Mouse (Mus musculus) thymus, postnatal 36 days (tissue): ENCODE results near the gene Rufy1.

Source experiments
- DNase-seq, 2 experiments: peaks; one replicate each; pipeline ENCODE4 v3.0.0; 2022; ENCODE audit warnings: mixed read lengths in 2 of 2

Gene Rufy1

DNA sequence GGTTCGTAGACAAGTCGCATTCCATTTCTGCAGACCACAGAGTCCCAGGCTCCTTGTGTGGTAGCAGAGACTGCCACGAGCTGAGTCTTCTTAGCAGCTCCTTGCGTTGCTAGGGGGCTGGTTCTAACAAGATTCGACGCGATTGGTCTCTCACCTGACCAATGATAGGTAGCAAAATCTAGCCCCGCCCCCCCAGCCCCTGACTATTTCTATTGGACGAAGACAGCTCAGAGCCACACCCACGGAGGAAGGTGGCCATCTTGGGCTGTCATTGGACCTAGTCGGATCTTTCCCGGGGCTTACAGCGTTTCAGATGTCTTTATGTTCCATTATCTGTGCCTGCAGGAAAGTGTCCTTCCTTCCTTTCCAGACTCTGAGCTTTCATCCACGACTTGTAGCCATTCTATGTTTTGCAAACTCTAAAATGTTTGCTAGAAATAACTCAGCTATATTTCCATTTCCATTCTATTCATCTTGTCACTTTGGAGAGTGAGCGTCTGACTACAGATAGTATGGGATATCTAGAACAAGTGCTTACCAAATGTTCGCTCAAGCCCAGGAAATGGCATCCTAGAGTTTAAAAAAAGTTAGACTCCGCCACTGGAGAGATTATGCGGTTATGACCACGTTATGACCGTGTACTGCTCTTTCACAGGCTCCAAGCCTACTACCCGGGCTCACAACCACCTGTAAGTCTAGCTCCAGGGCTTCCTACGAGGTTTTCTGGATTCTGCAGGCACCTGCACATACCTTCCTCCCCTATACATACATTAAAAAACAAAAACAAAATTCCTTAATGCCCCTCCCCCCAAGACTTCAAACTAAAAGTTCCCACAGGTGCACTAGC, 8.8 kb downstream of the Rufy1 start:
- DNase-seq, result peak in 1 of 2 experiments; percentile 31

DNA sequence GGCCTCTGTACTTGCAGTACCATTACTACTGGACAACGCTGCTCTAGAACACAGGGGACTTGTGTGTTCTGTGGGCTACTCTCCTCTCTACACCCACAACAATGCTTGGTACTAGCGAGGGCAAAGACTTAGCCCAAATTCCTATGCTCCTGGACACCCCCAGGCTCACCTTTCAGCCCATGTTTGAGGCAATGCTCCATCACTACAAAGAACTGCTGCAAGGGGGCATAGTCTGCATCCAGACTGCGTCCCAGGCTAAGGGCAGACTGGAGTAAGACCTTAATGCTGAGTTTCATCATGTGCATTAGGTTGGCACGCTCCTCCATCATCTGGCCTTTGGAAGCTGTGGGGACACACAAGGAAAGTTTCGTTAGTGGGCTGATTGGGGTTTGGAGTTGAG, 9.5 kb downstream of the Rufy1 start:
- DNase-seq, result no peak

DNA sequence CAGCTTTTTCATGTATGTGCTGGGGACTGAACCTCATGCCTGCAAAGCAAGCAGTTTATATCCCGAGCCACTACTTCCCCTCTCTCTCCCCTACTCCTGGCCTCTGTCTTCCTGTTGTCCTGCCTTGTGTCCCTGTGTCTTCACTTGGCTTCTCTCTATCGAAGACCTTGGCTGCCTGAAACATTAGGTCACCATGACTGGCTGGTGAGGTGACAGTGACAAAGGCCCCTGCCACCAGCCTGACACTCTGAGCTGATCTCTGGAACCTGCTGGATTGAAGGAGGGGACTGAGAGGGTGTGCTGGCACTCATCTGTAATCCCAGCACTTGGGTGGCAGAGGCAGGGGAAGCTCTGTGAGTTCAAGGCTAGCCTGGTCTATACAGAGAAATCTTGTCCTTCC, 13.1 kb downstream of the Rufy1 start:
- no peak for DNase-seq

DNA sequence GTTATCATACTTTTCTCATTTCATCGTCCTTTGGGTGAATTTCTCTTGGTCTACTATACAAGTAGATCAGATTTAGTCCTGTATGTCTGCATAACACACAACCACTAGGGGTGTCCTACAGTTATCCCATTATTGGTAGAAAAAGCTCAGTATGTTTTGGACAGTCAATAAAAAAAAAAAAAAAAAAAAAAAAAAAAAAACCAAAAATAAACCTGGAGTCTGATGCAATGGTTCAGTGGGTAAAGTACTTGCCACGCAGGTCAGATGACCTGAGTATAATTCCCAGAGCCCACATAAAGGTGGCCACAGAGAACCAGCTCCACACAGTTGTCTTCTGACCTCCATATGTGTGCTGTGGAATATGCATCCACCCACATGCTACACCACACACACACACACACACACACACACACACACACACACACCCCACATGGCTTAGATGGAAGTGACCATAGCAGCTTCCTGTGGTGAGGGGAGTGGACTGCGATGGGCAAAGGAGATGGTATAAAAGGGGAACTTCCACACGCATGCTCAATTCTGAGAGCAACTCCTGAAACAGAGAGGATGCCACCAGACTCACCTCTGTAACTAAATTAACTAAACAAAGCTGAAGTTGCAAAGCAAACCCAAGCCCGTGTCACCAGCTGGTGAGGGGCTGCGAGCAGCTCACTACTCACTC, 15.2 kb downstream of the Rufy1 start:
- no peak for DNase-seq

DNA sequence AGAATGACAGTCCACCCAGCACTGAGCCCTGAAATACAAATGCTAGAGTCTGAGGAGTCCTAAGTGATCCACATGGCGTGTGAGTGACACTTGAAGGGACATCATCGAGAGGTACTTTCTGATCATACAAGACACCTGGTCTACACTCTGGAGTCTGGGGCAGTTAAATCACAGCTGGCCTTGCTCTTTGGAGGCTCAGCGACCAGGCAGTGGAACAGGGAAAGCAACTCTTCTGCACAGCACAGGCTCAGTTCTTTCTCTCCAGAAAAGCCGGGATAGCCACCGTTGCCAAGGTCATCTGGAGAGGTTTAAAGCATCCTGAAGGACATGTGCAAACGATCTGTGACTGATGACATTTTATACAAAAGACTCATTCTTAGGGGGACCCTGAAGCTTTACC, 23.7 kb downstream of the Rufy1 start:
- DNase-seq, result no peak

DNA sequence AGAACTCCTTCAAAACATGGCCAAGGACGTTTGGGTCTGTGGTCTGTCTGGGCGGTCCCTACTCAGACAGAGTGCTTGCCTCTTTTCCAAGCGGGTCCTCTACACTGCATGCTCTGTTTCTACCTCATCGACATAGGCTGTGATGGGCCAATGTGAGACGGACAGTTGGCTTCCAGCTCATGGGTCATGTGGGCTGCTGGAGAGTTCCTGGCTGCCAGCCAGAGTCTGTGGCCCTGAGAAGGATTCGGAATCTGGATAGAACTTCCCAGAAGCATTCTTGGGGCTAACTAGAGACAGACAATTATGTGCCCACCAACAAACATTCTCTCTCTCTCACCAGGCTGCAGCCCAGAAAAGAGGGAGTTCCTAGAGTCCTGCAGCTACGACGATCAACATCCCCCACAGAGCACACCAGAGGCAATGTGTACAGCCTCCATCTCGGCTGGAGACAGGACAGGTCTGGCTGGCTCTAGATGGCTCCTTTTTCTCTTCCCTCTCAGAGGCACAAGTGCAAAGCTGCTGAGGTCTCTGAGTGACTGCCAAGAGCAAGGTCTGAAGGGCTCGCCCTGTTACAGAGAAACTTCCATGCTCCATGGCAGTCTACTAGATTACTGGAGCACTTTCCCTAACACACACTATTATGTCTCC, 27.4 kb downstream of the Rufy1 start:
- DNase-seq, result no peak

DNA sequence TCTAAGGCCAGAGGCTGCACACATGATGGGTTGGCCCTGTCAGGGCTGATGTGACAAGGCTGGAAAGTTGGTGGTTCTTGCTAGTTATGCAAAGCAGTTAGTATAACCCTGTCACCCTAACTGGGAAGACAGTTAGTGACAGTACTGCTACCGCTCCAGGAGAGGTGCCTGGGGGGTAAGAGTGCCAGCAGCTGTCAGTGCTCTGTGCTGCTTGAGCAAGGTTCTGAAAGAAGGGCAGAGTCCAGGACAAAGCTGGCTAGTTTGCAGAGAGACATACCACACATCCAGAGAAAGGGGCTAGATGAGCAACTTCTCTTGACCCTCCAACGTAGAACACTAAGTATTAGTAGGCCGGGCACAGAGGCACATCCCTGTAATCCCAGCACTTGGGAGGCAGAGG, 28.4 kb downstream of the Rufy1 start:
- no peak for DNase-seq

DNA sequence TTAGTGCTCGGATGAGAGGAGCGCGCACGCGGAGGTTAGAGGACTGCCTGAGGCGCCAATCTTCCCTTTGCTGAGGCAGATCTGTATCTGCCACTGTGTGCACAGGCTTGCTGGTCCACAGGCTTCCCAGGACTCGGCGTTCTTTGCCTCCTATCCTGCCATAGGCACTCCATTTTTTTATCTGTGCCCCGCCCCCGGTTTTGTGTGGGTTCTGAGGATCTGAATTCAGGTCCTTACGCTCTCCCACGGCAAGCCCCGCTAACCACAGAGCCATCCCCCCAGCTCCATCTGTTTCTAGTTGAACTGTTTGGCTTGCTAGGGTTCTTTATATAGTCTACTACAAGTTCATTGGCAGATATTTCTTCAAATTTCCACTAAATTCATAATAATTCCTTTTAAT, 32.1 kb downstream of the Rufy1 start:
- peak in 1 of 2 experiments; percentile 2 for DNase-seq

DNA sequence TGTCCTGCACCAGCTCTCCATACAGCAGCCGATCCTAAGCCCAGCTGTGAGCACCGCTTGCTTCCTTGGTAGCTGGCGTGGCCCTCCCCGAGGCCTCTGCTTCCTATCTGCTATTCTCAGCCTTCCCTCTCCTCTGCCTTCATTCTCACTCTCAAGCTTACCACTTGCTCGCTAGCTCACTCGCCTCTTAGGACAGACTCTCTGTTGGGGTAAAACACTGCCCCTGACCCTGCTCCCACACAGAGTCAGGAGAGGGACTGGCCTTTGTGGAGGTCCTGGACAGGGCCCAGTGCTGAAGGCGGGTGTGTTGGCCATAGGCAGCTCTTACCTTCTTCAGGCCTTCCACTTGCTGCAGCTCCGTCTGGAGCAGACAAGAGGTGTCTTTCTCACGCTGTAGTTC, 33.6 kb downstream of the Rufy1 start:
- no peak for DNase-seq

DNA sequence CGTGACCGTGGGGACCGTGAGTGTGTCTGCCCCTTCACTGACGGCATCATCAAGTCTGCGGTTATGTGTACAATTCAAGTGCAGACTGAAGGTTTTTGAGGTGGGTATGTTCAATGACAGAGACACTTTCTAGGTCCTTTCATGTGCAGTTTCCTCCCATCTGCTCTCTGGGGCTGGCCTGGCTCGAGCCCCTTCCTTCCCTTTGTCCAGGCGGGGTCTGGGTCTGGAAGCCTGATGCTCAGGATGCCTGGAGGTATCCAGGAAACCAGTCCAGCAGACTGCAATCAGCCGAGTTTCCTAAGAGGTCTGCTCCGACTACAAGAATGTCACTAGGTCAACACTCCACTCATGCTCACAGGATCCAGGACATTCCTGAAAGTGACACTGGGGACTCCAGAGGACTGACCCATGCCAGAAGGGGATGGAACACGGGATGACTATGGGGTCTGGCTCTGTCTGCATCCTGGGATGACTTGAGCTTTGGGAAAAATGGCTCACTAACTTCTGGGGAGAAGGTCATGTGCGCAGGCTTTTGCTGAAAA, 34.1 kb downstream of the Rufy1 start:
- no peak for DNase-seq

DNA sequence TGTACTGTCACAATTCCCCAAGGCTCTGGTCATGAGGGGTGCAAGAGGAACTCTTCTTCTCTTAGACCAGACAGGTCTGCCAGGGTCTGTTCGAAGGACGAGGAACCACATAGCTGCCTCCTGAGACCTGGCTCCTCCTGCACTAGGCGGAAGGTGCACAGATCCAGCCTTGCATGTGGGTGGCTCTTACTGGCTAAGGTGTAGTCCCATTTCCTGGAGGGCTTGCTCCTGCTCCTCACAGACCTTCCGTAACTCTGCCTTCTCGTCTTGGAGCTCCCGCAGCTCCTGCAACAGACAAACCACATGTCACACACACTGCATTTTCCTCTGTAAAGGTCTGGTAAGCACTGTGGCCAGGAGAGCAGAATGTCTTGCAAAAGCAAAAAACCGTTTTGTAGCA, 36.2 kb downstream of the Rufy1 start:
- DNase-seq, result no peak

DNA sequence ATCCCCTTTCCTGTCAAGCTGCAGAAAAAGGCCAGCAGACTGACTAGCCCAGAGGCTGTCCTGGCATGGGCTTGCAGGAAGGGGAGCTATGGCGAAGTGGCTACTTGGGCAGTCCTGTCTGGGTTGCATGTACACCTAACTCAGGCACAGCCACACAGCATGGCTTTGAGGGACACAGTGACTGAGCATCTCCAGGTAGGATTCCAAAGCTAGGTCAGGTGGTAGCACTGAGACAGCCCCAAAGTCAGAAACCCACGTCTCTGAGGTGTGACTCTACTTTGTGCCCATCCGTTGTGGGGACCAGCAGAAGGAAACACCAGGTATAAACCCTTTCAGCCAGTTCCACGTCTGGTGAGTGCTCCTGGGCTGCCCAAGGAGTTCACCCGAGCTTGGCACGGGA, 37.6 kb downstream of the Rufy1 start:
- DNase-seq, result no peak

DNA sequence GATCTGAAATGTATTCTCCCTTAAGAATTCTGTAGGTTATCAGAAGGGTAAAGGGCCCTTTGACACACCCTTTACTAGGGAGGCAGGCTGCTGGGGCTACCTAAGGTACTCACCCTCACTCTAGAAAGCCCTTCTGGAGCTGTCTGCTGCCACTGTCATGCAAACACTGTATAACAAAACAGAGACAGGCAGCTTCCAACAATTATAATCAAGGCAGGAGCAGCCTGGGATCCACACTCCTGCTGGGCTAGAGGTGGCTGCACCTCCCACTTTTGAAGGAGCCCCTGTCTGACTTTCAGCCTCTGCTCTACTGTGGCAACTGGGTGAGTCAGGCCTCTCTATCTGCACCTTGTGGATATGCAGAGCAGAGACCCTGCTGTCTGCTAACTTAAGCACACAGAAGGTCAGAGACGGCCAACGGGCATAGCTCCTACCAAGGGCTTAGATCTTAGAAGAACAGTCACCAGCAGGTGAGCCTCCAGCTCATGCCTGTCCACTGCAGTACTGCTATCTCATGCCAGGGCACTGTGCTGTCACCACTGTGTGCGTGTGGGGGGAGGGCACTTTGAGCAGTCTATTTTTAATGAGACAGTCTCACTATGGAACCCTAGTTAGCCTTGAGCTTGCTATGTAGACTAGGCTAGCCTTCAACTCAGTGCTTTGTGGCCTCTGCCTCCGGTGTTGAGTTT, 39.5 kb downstream of the Rufy1 start:
- DNase-seq, result no peak

DNA sequence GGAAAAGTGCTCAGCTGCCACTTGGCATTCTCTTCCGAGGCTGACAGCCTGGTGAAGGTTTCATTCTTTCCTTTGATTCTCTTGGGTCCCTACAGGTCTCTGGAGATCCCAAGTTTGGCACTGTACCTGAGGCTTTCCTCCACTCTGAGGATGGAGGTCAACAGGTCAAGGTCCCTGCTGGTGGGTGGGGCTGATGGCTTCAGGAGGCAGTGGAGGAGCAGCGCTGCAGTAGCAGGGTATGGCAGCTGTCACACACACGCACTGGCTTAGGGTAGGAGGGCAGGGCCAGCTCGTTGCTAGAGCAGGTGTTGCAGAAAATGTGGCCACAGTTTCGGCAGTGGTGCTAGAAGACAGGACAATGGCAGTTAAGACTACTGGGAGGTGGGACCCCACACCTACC, 41.3 kb downstream of the Rufy1 start:
- no peak for DNase-seq

DNA sequence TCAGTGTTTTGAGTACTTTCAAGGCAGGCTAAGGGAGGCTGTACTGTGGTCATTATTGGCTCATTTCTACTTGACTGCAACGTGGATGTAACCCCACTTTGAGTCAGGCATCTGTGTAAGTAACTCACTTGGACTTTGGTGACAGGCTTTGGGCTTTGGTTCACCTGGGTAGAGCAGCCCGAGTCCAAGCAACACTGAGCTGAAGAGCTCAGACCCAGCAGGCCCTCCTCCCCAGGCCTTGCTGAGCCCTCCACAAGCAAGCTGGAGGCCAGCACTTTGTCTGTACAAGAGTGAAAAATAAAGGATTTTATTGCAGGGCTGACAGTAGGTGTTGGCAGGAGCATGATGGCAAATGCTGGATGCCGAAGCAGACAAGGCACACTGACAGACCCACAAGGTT, 41.9 kb downstream of the Rufy1 start:
- no peak for DNase-seq

DNA sequence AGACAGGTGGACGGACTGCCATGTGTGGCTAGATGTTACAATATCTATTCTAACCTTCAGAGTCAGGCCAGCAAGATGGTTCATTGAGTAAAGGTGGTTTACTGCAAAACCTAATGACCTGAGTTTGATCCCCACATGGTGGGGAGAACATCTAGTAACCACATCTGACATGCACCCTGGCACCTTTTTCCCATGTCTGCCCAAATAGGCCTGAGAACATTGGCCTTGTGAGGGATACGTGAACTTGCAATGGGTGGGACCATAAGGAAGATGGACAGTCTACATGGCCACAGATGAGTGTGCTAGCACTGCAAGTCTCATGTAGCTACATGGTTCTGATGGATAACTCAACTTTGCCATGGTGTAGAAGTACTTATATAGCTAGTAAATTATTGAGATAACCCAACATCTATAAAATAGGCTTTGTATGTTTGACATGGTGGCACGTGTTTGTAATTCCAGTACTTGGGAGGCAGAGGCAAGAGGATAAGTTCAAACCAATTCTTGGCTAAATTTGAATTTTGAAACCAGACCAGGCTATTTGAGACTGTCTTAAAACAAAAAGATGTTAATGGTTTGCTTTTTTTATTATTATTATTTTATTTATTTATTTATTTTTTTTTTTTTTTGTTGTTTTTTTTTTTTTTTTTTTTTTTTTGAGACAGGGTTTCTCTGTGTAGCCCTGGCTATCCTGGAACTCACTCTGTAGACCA, 42.6 kb downstream of the Rufy1 start:
- no peak for DNase-seq

DNA sequence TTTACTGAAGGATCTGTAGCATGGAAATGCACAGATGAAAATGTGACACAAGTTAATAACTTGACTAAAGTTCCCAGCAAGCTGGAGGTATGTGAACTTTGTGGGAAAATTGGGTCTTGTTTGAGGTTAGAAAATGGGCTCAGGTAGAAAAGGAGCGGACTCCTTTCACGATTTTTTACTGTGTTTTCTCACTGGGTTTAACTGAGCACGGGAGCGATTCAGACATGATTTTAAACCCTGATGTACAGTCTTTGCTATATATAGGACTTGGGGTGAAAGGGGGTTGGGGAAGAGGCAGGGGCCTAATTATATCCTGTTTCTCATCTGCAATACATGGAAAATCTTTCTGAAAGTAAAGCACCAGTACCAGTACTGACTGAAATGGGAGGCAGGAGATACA, 43.2 kb downstream of the Rufy1 start:
- DNase-seq, result no peak

DNA sequence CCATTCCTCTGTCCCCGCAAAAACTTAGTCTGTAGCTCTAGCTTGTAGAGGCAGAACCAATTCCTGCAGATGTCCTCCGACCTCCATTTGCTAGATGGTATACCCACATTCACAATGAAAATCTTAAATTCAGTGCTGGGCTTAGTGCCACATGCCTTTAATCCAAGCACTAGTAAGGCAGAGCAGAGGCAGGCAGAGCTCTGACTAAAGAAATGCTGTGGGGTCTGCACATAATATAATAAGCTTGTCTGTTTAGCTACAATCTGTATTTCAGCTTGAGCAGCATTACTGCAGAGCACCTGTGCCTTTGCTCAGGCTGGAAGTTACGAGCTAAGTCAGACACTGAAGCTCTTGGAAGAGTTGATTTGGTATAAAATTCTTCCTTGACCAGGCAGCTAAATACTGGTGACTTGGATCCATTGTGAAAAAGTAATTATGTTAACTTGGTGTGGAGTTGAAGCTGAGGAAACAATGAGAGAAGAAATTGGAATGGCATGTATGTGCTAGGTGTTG, 43.7 kb downstream of the Rufy1 start:
- DNase-seq, result peak in 1 of 2 experiments; percentile 1

DNA sequence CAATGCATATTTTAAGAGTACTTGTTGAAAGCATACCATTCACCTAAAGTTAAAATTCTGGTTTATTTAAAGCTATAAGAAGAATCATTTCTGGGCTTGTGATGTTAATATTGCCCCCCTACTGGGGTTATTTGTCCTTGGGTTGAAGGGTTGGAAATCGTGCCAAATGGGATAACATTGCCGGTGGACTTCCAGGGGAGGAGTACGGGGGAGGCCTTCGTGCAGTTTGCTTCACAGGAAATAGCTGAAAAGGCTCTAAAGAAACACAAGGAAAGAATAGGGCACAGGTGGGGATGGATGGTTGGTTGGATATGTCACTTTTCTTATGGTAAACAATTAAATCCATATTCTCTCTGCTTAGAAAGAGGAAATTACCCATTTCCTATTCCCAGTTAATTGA, 49.6 kb downstream of the Rufy1 start:
- DNase-seq, result no peak

DNA sequence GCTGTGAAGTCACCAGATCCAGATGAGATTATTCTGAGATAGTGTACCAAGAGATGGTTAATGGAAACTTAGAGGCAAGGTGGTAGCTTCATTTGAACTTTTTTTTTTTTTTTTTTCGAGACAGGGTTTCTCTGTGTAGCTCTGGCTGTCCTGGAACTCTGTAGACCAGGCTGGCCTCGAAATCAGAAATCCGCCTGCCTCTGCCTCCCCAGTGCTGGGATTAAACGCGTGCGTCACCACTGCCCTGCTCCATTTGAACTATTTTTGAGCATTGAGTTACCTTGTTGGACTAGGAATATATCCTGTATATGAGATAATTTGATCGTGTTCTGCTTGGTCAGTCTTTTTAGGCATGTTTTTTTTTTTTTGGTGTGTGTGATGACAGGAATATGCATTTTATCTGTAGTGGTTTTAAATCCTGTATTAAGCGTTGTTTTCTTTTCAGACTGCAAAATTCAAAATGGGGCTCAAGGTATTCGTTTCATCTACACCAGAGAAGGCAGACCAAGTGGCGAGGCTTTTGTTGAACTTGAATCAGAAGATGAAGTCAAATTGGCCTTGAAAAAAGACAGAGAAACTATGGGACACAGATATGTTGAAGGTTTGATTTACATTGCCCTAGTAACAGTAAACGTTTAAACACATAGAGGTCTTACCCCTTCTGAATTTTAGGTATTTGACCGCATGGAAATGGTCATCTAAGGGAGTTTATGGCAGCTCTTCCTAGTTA, 51.7 kb downstream of the Rufy1 start:
- DNase-seq, result peak in 1 of 2 experiments; percentile 7

DNA sequence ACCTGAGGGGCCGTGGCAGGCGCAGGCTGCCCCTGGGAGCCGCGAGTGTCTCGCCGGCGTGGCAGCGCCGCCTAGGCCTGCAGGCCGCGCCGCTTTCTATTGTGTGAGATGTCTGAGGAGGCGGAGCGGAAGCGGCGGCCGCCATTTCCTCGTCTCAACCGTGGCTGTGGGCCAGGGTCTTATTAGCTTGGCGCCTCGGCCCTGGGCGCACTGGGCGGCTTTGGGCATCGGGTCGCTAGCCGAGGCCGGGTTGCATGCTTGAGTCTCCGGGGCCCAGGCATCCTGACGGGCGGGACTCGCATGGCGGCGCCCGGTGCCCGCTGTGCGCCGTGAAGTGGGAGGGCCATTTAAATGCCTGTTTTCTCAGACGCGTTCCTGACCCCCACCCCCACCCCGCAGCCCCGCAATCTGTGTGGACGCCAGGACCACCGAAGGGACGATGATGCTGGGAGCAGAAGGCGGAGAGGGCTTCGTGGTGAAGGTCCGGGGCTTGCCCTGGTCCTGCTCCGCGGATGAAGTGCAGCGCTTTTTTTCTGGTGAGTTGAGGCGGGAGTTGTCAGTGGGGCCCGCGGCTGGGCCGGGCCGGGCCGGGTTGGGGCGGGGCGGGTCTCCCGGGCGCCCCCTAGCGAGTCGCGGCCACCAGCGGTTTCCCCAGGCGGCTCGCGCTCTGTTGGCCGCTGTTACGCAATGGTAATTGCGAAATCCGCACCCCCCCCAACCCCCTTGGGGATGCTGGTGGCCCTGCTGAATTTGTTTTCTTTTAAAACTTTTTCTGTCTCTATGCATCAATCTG, 52.8 kb downstream of the Rufy1 start:
- peak; percentile 79 to 80 for DNase-seq
